Mouse (Mus musculus) ES-Bruce4 (cell line): Measurements from ENCODE around the gene Atxn1.

Experiments used
- CTCF ChIP-seq: IDR thresholded peaks from one replicate; pipeline ENCODE4 v1.8.1; 2011; ENCODE audit warnings: low read depth, low read length
- EP300 ChIP-seq: IDR thresholded peaks from 2 replicates; pipeline ENCODE4 v1.6.1; 2011; ENCODE audit warnings: low read depth, low read length; ENCODE audit not compliant: insufficient read depth

- no peak for TF ChIP-seq EP300
- TF ChIP-seq CTCF = no peak
Observed at GRCm38 (mm10) chr13:45528787-45529186, 436.0 kb downstream of the Atxn1 start.
